Mouse (Mus musculus): Measurements from ENCODE around the gene Tmub2.

Gene Tmub2

DNA sequence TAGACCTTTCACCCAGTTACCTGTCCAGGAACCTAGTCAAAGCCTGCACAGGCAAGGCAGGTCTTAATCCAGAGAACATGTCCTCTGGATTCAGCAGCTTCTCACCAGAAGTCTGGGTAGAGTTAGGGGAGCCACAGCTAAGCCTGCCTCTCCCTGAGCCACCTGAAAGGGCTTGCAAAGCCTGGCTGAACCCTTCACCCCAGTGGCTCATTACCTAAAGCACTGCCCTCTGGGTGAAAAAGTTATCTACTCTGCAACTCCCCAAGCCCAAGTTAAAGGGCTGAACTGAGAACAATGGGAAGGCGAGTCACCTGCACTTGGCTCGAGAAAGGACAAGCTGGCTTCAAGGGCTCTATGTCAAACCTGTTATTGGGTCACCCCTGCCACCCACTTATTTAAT, 19.4 kb downstream of the Tmub2 start:
- DNase-seq (ENCODE audit: extremely low read depth, low read depth), result no peak

DNA sequence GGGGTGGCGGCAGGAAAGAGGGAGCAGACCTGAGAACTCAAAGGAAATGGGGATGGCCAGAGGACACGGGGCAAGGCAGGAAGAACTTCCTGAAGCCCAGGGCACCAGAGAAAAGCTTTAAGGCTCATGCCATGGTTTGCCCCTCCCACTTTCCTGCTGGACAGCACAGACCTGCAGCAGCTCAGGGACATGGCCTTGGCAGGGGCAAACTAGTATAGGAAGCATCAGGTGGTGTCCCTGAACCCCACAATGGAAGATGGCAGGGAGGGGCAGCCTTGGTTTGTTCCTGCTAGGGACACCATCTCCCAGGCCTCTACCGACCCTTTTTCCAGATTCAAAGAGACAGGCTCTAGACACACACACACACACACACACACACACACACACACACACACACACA, 20.6 kb downstream of the Tmub2 start:
- DNase-seq (ENCODE audit: extremely low read depth, low read depth), result no peak

DNA sequence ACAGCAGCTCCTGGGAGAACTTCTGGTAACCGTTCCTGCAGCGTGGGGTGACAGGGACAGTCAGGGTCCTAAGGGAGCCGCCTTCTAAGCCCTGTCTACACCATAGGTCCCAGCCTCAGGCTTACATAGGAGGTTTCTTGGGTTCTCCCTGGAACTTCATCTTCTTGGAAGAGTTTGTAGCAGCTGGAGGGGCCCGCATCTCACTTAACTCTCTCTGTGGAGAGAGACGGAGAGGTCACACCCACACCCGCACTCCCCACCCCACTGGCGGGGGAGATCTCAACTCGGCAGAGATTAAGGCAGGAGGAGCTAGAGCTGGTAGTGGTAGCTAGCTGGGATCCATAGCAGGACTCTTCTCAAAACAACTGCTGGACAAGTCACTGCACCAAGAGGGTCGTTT, 23.4 kb downstream of the Tmub2 start:
- no peak for DNase-seq (ENCODE audit: extremely low read depth, low read depth)

- peak; percentile 87 for DNase-seq (ENCODE audit: extremely low read depth, low read depth)
Measured at GRCm38 (mm10) chr11:102308979-102309378, 24.2 kb downstream of the Tmub2 start.

GRCm38 (mm10) chr11:102309821-102310617, 25.3 kb downstream of the Tmub2 start:
- DNase-seq (ENCODE audit: extremely low read depth, low read depth), result no peak

DNA sequence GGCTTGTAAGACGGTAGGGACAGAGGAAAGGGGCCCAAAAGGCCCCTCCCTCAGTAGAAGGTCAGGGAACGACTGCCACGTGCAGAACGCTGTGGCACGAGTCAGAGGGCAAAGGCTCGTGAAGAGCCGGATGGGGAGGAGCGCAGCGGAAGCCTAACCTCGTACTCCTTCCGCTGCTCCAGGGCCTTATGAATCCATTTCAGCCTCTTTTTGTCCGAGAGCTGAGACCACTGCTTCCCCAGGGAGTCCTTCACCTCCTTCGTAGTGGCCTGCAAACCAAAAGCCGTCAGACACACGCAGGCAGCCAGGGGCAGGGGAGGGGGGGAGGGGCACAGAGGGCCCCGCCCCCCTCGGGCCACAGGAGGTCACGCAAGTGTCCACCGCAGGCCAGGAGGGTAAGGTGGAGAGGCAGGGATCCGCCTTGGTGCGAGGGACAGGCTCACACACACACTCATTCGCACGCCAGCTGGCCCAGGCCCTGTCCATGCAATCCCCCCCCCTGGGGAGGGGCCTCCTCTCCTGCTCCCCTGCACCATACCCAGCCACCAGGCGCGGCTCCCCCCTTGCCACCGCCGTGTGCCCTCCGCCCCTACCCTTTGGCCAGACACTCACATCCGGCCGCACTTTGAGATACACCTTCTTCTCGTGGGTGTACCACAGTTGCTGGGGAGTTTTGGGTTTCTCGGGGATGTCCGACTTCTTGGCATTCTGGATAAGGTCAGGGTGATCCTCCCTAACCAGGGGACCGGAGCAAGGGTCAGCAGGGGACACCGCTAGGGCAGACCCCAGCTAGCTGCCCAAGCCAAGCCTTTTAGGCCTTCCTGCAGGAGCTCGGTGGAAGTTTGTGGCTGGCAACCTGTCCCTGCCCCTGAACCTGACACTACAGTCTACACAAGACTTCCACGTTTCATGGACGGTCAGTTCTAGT, 26.3 kb downstream of the Tmub2 start:
- DNase-seq (ENCODE audit: extremely low read depth, low read depth), result no peak

DNA sequence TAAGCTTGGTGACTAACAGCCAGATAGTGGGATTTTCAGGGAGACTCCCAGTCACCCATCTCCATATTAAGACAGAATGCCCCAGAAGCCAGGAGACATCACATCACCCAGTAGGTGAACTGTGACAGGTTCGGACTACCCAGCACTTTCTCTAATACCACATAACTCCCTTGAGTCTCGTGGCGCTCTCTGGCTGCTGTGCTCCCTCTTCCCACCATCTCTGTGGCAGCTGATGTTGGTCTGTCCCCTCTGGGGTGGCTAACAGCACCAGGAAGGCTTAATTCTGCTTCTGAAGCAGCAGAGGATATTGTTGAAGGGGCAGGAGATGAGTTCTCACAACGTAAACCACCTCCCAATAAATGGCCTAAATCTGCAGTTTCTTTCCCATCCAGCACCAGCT, 27.2 kb downstream of the Tmub2 start:
- DNase-seq (ENCODE audit: extremely low read depth, low read depth), result no peak

DNA sequence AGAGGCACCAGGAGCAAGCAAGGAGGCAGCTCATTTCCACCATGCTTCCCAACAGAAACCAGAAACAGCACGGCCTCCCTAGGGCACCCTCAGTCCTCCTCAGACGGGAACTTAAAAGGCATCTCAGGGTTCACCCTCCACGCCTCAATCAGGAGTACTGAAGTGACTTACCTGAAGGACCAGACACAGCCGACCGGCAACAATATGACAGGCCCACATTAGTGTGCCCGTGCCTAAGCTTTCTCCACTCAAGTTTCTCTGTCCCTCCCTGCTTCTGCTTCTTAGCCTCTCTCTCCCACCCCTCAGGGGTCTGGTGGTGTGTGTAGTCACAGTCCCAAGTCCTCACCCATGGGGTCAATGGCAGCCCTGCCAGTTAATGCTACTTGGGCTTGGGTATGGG, 27.9 kb downstream of the Tmub2 start:
- no peak for DNase-seq (ENCODE audit: extremely low read depth, low read depth)

- no peak for DNase-seq (ENCODE audit: extremely low read depth, low read depth)
Measured at GRCm38 (mm10) chr11:102314321-102314720, 29.6 kb downstream of the Tmub2 start.

DNA sequence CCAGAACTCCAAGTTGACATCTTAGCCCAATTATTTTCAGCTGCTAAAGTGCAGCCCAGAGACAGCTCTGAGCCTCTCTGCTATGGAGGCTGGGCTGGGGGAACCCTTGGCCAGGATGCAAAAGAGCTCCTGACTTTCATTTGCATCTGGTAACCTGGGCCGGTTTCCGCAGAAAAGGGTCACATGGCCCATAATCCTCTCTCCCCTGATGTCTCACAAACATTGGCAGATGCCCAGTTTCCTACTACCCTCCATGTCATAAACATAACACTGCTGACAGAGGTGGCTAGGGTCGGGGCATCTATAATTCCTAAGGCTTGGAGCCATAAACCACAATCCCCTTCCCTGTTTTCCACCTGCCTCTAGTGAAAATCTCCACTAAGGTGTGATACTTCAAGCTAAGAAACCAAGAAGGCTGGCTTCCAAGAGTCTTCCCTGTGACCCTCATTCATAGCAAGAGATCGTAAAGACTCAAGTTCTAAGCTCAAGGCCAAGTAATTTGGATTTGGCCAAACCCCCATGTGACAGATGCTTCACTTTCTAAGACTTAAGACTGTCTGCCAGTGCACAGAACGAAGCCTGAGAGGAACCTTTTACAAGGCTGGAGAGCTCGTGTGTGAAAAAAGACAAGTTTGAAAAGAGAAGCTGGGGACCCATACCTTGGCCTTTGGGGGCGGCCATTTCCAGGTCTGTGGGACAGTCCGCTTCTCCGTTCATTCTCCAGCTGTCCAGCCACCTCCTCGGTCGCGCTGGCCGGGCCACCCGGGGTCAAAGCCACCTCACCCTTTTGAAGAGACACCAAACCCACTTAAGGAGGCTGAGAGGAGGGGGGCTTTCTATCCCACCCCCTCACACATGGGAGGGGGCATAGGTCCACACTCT, 31.2 kb downstream of the Tmub2 start:
- DNase-seq (ENCODE audit: extremely low read depth, low read depth), result no peak

GRCm38 (mm10) chr11:102316572-102317297, 32.0 kb downstream of the Tmub2 start:
- no peak for DNase-seq (ENCODE audit: extremely low read depth, low read depth)

DNA sequence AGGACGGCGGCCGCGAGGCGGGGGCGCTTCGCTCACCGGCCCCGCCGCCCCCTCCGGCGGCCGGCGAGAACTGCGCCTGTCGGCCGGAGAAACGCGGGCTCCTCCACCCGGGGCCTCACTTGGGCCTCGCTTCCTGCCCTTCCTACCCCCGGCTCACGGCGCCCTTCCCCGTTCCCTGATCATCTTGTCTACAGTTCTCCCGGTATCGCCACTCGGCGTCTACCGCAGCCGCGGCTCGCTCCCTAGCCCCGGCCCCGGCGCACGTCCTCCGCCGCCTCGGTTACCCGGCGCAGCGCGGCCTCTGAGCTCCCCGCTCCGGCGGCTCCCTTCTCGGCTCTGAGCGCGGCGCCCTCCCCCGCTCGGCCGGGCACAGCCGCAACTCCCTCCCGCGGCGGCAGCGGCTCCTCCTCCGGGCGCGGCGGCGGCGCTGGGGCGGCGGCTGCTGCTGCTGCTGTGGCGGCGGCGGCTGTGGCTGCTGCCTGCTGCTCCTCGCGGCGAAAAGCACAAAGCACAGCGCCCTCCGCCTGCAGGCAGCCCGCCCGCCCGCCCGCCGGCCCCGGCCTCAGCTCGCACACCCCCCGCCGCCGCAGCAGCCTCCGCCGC, 32.7 kb downstream of the Tmub2 start:
- no peak for DNase-seq (ENCODE audit: extremely low read depth, low read depth)

GRCm38 (mm10) chr11:102317901-102318575, 33.3 kb downstream of the Tmub2 start:
- no peak for DNase-seq (ENCODE audit: extremely low read depth, low read depth)

GRCm38 (mm10) chr11:102318576-102319409, 34.1 kb downstream of the Tmub2 start:
- DNase-seq (ENCODE audit: extremely low read depth, low read depth), result no peak

DNA sequence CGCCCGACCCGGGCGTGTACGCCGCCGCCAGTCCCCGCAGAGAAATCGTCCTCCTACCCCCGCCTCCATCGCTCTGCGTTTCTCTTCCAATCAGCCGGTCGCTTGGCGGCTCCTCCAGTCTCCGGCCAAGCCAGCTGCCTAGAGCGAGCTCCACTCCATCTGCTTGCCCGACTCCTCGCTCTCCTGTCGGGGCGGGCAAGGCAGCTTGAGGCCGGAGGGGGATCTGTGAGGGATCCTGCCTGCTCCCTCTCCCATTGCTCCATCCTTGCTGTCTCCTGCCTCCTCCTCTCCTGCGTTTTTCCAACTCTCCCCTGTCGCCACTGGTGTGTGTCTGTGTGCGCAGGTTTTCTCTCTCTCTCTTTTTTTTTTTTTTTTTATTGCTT, 34.7 kb downstream of the Tmub2 start, which contains the start of gene Ubtf:
Gene Ubtf, minus strand, starts transcription at position 333 of the 383 bp plus-strand sequence.
- DNase-seq (ENCODE audit: extremely low read depth, low read depth), result no peak

DNA sequence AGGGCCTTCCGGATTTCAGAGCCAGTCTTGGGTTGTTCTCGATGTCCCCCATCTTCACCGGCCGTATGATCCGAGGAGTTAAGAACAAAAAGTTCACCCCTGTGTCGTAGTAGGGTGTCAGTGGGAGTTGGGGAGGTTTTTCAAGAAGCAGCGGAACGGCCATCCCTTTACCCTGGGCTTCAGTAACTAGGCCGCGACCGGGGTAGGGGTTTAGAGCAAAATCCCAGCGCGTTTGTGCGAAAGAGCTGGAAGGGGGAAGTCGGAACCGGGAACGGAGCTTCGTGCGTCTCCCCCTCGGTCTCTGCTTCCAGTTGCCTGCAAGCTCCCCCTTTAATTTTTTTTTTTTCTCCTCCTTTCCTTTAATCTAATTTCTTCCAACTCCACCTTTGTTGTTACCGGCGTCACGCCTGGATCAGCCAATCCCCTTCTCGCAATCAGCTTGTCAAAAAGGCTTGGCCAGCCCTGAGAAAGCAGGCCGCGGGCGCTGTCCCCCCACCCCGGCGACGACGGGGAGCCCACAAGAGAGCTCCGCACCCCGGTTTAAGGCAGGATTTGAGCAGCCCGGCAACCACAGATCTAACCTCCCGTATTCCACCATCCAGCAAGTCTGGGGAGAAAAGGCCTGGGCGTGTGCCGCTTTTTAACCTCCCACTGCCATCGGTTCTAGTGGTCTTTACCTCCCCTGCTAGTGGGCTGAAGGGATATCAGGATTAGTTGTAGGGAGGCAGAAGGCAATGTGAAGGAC, 35.4 kb downstream of the Tmub2 start:
- DNase-seq (ENCODE audit: extremely low read depth, low read depth), result peak; percentile 84

DNA sequence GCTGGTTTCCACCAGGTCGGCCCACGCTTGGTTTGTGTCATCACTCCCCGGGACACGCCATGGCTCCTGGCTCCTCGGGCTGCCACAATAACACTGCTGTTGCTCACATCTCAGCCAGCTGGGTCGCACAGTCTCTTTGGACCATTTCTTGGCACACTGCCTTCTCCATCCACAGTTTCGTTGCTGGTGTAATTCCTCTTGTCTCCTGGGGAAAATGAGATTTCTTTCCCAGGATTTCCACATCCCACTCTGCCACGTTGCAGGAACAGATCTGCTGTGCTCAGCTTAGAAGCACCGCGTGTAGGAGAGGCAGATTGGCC, 35.9 kb downstream of the Tmub2 start:
- DNase-seq (ENCODE audit: extremely low read depth, low read depth), result no peak

DNA sequence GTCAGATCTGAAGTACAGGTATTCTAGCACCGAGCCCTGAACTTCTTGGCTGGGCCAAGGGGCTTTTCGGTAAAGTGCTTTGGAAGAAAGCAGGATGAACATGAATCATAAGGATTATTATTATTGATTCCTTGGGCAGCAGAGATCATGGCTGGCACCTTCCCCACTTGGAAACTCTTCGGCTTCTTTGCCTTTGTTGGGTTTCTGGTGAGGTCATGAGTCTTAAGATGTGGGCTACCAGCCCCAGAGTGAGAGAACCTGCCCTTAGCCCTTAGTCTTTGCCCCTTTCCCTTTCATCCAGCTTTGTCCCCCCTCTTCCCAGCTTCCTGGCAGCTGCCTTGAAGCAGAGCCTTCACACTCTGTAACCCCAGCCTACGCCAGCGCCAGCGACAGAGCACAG, 37.2 kb downstream of the Tmub2 start:
- no peak for DNase-seq (ENCODE audit: extremely low read depth, low read depth)

All from MEL-GATA-1-ER (cell line).